Mouse (Mus musculus) brain, embryonic 18.5 days (tissue): ENCODE measurements at regions not wholly inside any gene's neighbourhood (a gene's known extent, or its start where the extent isn't known, plus 50 kb on each side); places are given as distances from the start of the nearest gene placed in this dataset.

Source experiments
- DNase-seq: peaks from one replicate; pipeline ENCODE4 v3.0.0-alpha.2; 2012; ENCODE audit warnings: low read depth, low spot score

DNA sequence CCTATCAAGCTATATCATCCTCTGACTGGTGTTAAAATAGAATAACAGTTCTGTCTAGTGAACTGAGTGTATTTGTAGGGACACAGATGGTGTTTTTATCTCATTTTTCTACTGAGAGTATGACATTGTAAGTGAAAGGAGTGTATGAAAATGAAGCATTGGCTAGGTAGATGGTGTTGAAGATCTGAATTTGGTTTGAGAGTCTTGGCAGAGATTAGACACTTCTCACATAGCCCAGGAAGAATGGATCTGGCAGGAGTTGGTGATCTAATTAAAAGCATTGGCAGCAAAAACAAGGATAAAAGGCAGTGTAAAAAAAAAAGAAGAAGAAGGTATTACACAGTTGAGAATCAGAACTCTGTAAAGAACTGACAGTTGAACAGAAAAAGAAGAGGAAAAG is 900.4 kb upstream of the Pabpc4l start:
- peak; percentile 60 for DNase-seq

- no peak for DNase-seq
Measured at GRCm38 (mm10) chr3:47316356-47317028, 868.5 kb upstream of the Pabpc4l start.

DNA sequence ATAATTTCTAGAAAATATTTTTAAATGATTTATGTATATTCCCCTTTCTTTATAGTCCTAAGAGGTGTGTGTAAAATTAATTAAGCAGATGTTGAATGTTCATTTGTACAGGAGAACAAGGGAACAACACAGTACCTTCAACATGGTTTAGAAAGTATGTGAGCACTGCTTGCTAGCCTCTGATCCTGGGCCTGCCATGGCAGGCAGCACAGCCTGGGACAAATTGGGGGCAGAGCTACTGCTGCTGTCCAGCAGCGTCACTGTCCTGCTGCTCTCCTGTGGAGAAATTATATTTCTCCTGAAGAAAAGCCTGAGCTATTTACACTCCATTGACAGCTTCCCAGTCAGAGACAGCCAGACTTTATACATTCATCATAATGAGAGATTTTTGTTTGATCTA is 833.8 kb upstream of the Pabpc4l start:
- no peak for DNase-seq

- no peak for DNase-seq
Measured at GRCm38 (mm10) chr3:47280270-47280669, 832.3 kb upstream of the Pabpc4l start.

- no peak for DNase-seq
Measured at GRCm38 (mm10) chr3:47241030-47241429, 793.0 kb upstream of the Pabpc4l start.

GRCm38 (mm10) chr3:47230234-47230633 is 782.2 kb upstream of the Pabpc4l start:
- DNase-seq = no peak

DNA sequence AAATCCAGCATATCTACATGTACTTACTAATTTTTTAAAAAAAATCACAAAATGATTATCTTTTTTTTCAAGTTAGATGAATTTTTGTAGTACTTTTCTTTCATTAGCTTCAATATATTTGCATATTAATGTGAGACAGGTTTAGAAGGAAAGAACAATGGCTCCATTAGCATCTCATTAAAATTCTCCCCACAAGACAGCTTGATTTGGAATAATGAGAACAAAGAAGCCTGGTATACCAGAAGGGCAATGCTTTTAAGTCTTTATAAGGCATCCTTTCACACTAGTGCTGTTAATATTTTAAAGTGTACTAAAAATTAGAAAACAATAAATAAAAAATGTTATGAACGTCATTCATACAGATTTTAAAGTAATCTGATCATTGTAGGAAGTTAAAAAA is 770.6 kb upstream of the Pabpc4l start:
- peak; percentile 16 for DNase-seq

DNA sequence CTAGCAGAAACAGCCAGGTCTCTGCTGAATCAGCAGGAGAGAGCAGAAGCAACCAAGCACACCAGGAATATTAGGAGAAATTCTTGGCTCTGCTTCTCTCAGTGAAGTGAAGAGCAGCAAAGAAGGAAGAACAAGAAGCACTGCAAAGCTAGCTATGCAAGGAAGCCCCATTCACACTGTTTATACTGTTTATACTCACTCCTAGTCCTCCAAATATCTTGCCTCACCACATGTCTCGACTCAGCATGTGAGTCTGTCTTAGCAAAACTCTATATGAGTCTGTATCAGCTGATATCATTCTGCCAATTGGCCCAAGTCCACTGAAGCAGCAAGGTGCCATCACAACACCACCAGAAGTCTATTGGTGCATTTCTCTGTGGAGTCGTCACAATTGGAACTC is 765.1 kb upstream of the Pabpc4l start:
- no peak for DNase-seq

- DNase-seq = no peak
Measured at GRCm38 (mm10) chr3:47197584-47197983, 749.6 kb upstream of the Pabpc4l start.

- DNase-seq = no peak
Measured at GRCm38 (mm10) chr3:47184226-47184625, 736.2 kb upstream of the Pabpc4l start.

DNA sequence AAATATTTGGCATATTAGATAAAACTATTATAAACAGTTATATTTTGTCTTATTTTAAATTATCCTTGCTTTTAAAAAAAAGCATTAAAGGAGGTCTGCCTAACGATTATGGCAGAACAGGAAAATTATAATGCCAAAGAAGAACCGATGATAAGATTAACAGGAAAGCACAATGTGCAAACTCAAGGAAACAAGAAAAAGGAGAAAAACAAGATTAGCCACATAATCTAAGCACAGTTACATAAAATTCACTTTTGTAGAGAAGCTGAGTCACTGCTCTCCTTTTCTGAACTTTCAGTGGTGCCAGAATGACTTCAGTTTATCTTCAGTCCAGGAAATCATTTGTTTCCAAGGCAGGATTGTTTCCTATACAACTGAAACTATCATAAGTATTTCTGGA is 734.7 kb upstream of the Pabpc4l start:
- no peak for DNase-seq

DNA sequence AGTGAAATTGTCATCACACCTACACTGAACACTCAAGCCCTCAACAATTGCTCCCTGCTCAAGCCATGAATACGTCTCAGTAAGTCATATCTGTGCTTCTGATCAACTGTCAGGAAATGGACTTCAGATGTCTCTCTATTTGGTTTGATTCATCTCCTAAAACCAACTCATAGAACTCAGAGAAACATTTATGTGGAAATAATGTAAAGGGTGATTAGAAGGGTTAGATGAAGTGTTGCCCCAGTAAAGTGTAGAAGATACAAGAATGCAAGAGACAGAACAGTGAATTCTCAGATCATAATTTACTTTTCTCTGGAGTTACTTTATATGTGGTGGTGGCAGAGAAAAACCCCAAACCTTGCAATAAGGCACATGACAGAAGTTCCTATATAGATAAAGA is 732.4 kb upstream of the Pabpc4l start:
- no peak for DNase-seq
